ENCODE assay signal across 8 mouse cellular contexts in genomic region chr1:180387750-180388480, GRCm38 (mm10). TPM values are rescaled to one million over a fixed set of nuclear protein-coding genes. Genes with fewer than 3 reads are reported as not detected.
A peak's percentile ranks its signal among the peaks of the same experiment; 100 is the strongest.
DNase-seq lines count a peak whose midpoint lies in the region; ATAC-seq and TF ChIP-seq lines count a peak whose summit lies in the region.

No protein-coding gene starts in this region.

- H3K4me3 ChIP-seq in kidney, embryonic 15.5 days (replicated peaks), result peak overlapping the region; percentile 45
- H3K4me3 ChIP-seq in cortical plate, adult 2 months (ENCODE audit: insufficient read depth, low read length), result peak overlapping the region; percentile 20
- peak overlapping the region; percentile 47 for H3K4me3 ChIP-seq in hindbrain, embryonic 15.5 days
- H3K4me3 ChIP-seq in midbrain, postnatal 0 days (ENCODE audit: low read depth, low read length), result peak overlapping the region; percentile 37

- no peaks in the 10 kb centered on the region for H3K36me3 ChIP-seq in kidney, embryonic 15.5 days
- no peaks in the 10 kb centered on the region for H3K36me3 ChIP-seq in hindbrain, embryonic 15.5 days
- no peaks in the 10 kb centered on the region for H3K36me3 ChIP-seq in midbrain, postnatal 0 days (ENCODE audit: insufficient read depth, low read length)

- no peak for TF ChIP-seq CTCF in cortical plate, adult 2 months (IDR thresholded peaks at IDR 0.05; ENCODE audit: extremely low read depth, insufficient read depth, low read length)
- no peak for TF ChIP-seq CTCF in midbrain, postnatal 0 days (IDR thresholded peaks at IDR 0.05)

- H3K4me1 ChIP-seq in kidney, embryonic 15.5 days, result peaks cover 45% of the 10 kb centered on the region
- peaks cover 2% of the 10 kb centered on the region; the same call in 1 of the 2 replicates for H3K4me1 ChIP-seq in cortical plate, adult 2 months (ENCODE audit: control insufficient read depth, insufficient read depth, low read length)
- peaks cover 20% of the 10 kb centered on the region for H3K4me1 ChIP-seq in hindbrain, embryonic 15.5 days (replicated peaks)
- H3K4me1 ChIP-seq in midbrain, postnatal 0 days (ENCODE audit: insufficient read depth, low read length), result 0 out of 2 replicates have a peak, but pooled peaks cover 6% of the 10 kb centered on the region

- peak overlapping the region; percentile 92 for H3K27ac ChIP-seq in kidney, embryonic 15.5 days
- H3K27ac ChIP-seq in cortical plate, adult 2 months (ENCODE audit: insufficient read depth, low read length), result no peak overlapping the region; the same call in 1 of the 2 replicates
- peak overlapping the region; percentile 84 for H3K27ac ChIP-seq in hindbrain, embryonic 15.5 days (replicated peaks)
- H3K27ac ChIP-seq in midbrain, postnatal 0 days (ENCODE audit: low read depth, low read length), result peak overlapping the region; percentile 49

- H3K9me3 ChIP-seq in kidney, embryonic 15.5 days (replicated peaks), result no peaks in the 10 kb centered on the region
- no peaks in the 10 kb centered on the region for H3K9me3 ChIP-seq in hindbrain, embryonic 15.5 days
- no peaks in the 10 kb centered on the region for H3K9me3 ChIP-seq in midbrain, postnatal 0 days (ENCODE audit: low read length)

- ATAC-seq in kidney, embryonic 15.5 days (replicated peaks; ENCODE audit: low FRiP score), result no peak
- ATAC-seq in hindbrain, embryonic 15.5 days (ENCODE audit: low FRiP score, low read depth), result no peak
- no peak for ATAC-seq in midbrain, postnatal 0 days (ENCODE audit: low FRiP score)

- no peaks in the 10 kb centered on the region for H3K27me3 ChIP-seq in kidney, embryonic 15.5 days
- no peaks in the 10 kb centered on the region for H3K27me3 ChIP-seq in hindbrain, embryonic 15.5 days
- no peaks in the 10 kb centered on the region for H3K27me3 ChIP-seq in midbrain, postnatal 0 days (ENCODE audit: insufficient read depth, low read length)

- WGBS in kidney, embryonic 15.5 days, result 15% methylated on average over 11 of the region's 11 CpGs
- 11% methylated on average over 11 of the region's 11 CpGs for WGBS in hindbrain, embryonic 15.5 days
- WGBS in midbrain, postnatal 0 days, result 6% methylated on average over 11 of the region's 11 CpGs

- peak; percentile 49; the same call in 1 of the 2 replicates for TF ChIP-seq POLR2A in cortical plate, adult 2 months (IDR thresholded peaks at IDR 0.05; ENCODE audit: extremely low read depth, insufficient read depth, low read length)

- intact Hi-C loops in left cerebral cortex, postnatal 10 days (cut with DNase I), result loop anchor here (5.0 kb wide), 1 partner anchor 56 kb away; the partner anchor contains the start of gene Itpkb

- no peak overlapping the region for H3K9ac ChIP-seq in kidney, embryonic 15.5 days
- H3K9ac ChIP-seq in hindbrain, embryonic 15.5 days, result peak overlapping the region; percentile 42
- H3K9ac ChIP-seq in midbrain, postnatal 0 days (replicated peaks; ENCODE audit: low read length, poor library complexity, severe bottlenecking), result no peak overlapping the region; the same call in 1 of the 2 replicates

- DNase-seq in kidney, postnatal 36 days, result no peak
- DNase-seq in midbrain, postnatal 0 days (ENCODE audit: low spot score), result no peak
- DNase-seq in cerebellum, adult 18-20 months, result no peak
- DNase-seq in spleen, postnatal 36 days (ENCODE audit: low spot score in 2 of 2), result no peak
- no peak for DNase-seq in left cerebral cortex, postnatal 10 days (ENCODE audit: extremely low spot score in 1 of 2, low spot score in 2 of 2)

- peak overlapping the region; percentile 72 for H3K4me2 ChIP-seq in kidney, embryonic 15.5 days
- H3K4me2 ChIP-seq in hindbrain, embryonic 15.5 days, result peak overlapping the region; percentile 80
- peak overlapping the region; percentile 57 for H3K4me2 ChIP-seq in midbrain, postnatal 0 days (ENCODE audit: low read depth, low read length, poor library complexity, severe bottlenecking)

RNA-seq across cellular contexts. Expression of gene Itpkb, which starts 57.6 kb away (rescaled TPM):
- 8.8 and 9.4 TPM in 2 replicates for polyA plus RNA-seq in kidney, embryonic 15.5 days (2015; fragmentation: Nextera tagmentation; extraction: Ambion mirVana)
- 8.0 and 8.1 TPM in 2 replicates for polyA plus RNA-seq in cortical plate, adult 2 months (2012; rRNA removed)
- polyA plus RNA-seq in hindbrain, embryonic 15.5 days (2015; fragmentation: Nextera tagmentation; extraction: Ambion mirVana), result 3.5 and 3.7 TPM in 2 replicates
- 12.2 and 13.9 TPM in 2 replicates for total RNA-seq in midbrain, postnatal 0 days (2014; rRNA removed)
- 2.0 and 2.2 TPM in 2 replicates for polyA plus RNA-seq in midbrain, postnatal 0 days (2015; fragmentation: Nextera tagmentation; extraction: Ambion mirVana)
- total RNA-seq in left cerebral cortex, postnatal 10 days (2021), result 10 to 100 TPM; 11.6 to 12.9 TPM
